In genomic region chr3:89963221-89963763, GRCm38 (mm10) we compare ENCODE assay signal across 8 mouse cellular contexts. TPM values are rescaled to one million over a fixed set of nuclear protein-coding genes. Genes with fewer than 3 reads are reported as not detected.
DNase-seq lines count a peak whose midpoint lies in the region; ATAC-seq and TF ChIP-seq lines count a peak whose summit lies in the region.

TSS of gene Atp8b2 (minus strand) at chr3:89963508.

- H3K36me3 ChIP-seq in MEL (ENCODE audit: control insufficient read depth in 1 of 2, insufficient read depth in 2 of 2, low read length in 2 of 2): peaks cover 0 to 5% of the 10 kb centered on the region in 2 experiments; a peak in 2 of 4 replicates
- H3K36me3 ChIP-seq in forebrain, embryonic 15.5 days: peaks cover 4% of the 10 kb centered on the region

- 0% methylated on average over 33 of the region's 35 CpGs for WGBS in forebrain, embryonic 15.5 days

- peak within 1 kb of the TSS; percentile 45 for H3K27ac ChIP-seq in MEL (ENCODE audit: control insufficient read depth, low read depth, low read length)
- peak within 1 kb of the TSS; percentile 95 for H3K27ac ChIP-seq in forebrain, embryonic 15.5 days (replicated peaks)

- peak; percentile 43 to 74; a peak in 3 of 4 replicates for TF ChIP-seq POLR2A in MEL (IDR thresholded peaks at IDR 0.05; ENCODE audit: control insufficient read depth in 1 of 2, insufficient read depth in 1 of 2, low read depth in 1 of 2, low read length in 2 of 2, poor library complexity in 1 of 2)
- peak; percentile 53; the same call in 1 of the 2 replicates for TF ChIP-seq POLR2A in brain, embryonic 14.5 days (IDR thresholded peaks at IDR 0.05; ENCODE audit: borderline replicate concordance, extremely low read depth, insufficient read depth, insufficient read length, poor library complexity, severe bottlenecking)

- peak; percentile 89 for DNase-seq in MEL (ENCODE audit: low read depth, low spot score)
- peak; percentile 92 for DNase-seq in brain, embryonic 14.5 days (ENCODE audit: low read depth)
- peak; percentile 75 for DNase-seq in heart, postnatal 4 days
- peak; percentile 52 for DNase-seq in layer of hippocampus, postnatal 25 days (ENCODE audit: extremely low spot score in 1 of 2, low spot score in 1 of 2)
- peak; percentile 64 for DNase-seq in lung, postnatal 36 days
- DNase-seq in right cerebral cortex, postnatal 10 days (ENCODE audit: low spot score in 2 of 2): peak; percentile 82 to 87

- H3K27me3 ChIP-seq in MEL (ENCODE audit: control insufficient read depth in 1 of 2, insufficient read depth in 2 of 2, low read length in 2 of 2): no peaks in the 10 kb centered on the region
- no peaks in the 10 kb centered on the region for H3K27me3 ChIP-seq in forebrain, embryonic 15.5 days

- peak within 1 kb of the TSS; percentile 83 for H3K9ac ChIP-seq in MEL (ENCODE audit: control insufficient read depth, low read depth, low read length, poor library complexity, severe bottlenecking)
- peak within 1 kb of the TSS; percentile 80 for H3K9ac ChIP-seq in forebrain, embryonic 15.5 days (replicated peaks)

- no peak for TF ChIP-seq EP300 in MEL (IDR thresholded peaks at IDR 0.05; ENCODE audit: low read depth in 1 of 2, low read length in 2 of 2)

- H3K9me3 ChIP-seq in MEL (replicated peaks; ENCODE audit: insufficient read depth, low read length): no peaks in the 10 kb centered on the region
- no peaks in the 10 kb centered on the region for H3K9me3 ChIP-seq in forebrain, embryonic 15.5 days

- peak within 1 kb of the TSS; percentile 73 to 80 for H3K4me3 ChIP-seq in MEL (ENCODE audit: control insufficient read depth in 1 of 2, insufficient read depth in 1 of 2, low read depth in 2 of 2, low read length in 2 of 2)
- peak within 1 kb of the TSS; percentile 65 for H3K4me3 ChIP-seq in forebrain, embryonic 15.5 days

- peaks cover 14% of the 10 kb centered on the region for H3K79me2 ChIP-seq in MEL (ENCODE audit: control insufficient read depth, insufficient read depth, low read length, poor library complexity)

- peak within 1 kb of the TSS; percentile 83 for H3K4me2 ChIP-seq in forebrain, embryonic 15.5 days (replicated peaks)

- TF ChIP-seq CTCF in MEL (IDR thresholded peaks at IDR 0.05 in 2 of 3, conservative IDR thresholded peaks at IDR 0.05 in 1 of 3; ENCODE audit: control insufficient read depth in 1 of 3, insufficient read depth in 1 of 3, low read depth in 2 of 3, low read length in 3 of 3, poor library complexity in 1 of 3, severe bottlenecking in 1 of 3): no peak
- no peak for TF ChIP-seq CTCF in brain, embryonic 14.5 days (IDR thresholded peaks at IDR 0.05; ENCODE audit: borderline replicate concordance, extremely low read depth, insufficient read depth, insufficient read length)

- TF ChIP-seq RAD21 in MEL (IDR thresholded peaks at IDR 0.05; ENCODE audit: low read depth, low read length): no peak

- peaks cover 0 to 21% of the 10 kb centered on the region in 2 experiments; a peak in 3 of 4 replicates for H3K4me1 ChIP-seq in MEL (ENCODE audit: control insufficient read depth in 1 of 2, insufficient read depth in 2 of 2, low read length in 2 of 2)
- H3K4me1 ChIP-seq in forebrain, embryonic 15.5 days: peaks cover 51% of the 10 kb centered on the region

- peak; percentile 60 for ATAC-seq in forebrain, embryonic 15.5 days (replicated peaks)
- no peak for ATAC-seq in erythroid progenitor cell, adult 5-6 weeks (replicated peaks; ENCODE audit: low FRiP score, poor library complexity, severe bottlenecking)

TF ChIP-seq in MEL, 35 proteins besides CTCF, POLR2A, EP300 and RAD21:
- TF ChIP-seq ETS1 (IDR thresholded peaks at IDR 0.05; ENCODE audit: low read depth, low read length) (no peak), SMC3 (IDR thresholded peaks at IDR 0.05; ENCODE audit: low read depth, low read length) (no peak), MEF2A (IDR thresholded peaks at IDR 0.05; ENCODE audit: extremely low read depth, insufficient replicate concordance, low read depth, low read length, poor library complexity, severe bottlenecking) (no peak), MYC (IDR thresholded peaks at IDR 0.05; ENCODE audit: low read depth, low read length) (0 out of 2 replicates have a peak, but pooled peaks have one; percentile 13), MAX (IDR thresholded peaks at IDR 0.05; ENCODE audit: low read length) (no peak), SIN3A (IDR thresholded peaks at IDR 0.05; ENCODE audit: low read length) (peak; percentile 30), ELF1 (IDR thresholded peaks at IDR 0.05; ENCODE audit: low read depth, low read length) (peak; percentile 58; the same call in 1 of the 2 replicates), TAL1 (IDR thresholded peaks at IDR 0.05; ENCODE audit: low read length) (no peak), TBP (IDR thresholded peaks at IDR 0.05; ENCODE audit: low read depth, low read length) (no peak; the same call in 1 of the 2 replicates), CHD1 (IDR thresholded peaks at IDR 0.05; ENCODE audit: low read depth, low read length) (peak; percentile 19; the same call in 1 of the 2 replicates), POLR2AphosphoS5 (IDR thresholded peaks at IDR 0.05; ENCODE audit: borderline replicate concordance, low read depth, low read length) (no peak), HCFC1 (IDR thresholded peaks at IDR 0.05; ENCODE audit: low read depth, low read length) (peak; percentile 55), NRF1 (IDR thresholded peaks at IDR 0.05; ENCODE audit: insufficient read depth, low read depth, low read length, poor library complexity, severe bottlenecking) (0 out of 2 replicates have a peak, but pooled peaks have one; percentile 4), MYB (IDR thresholded peaks at IDR 0.05; ENCODE audit: low read depth, low read length) (no peak), ZMIZ1 (IDR thresholded peaks at IDR 0.05; ENCODE audit: low read depth, low read length) (0 out of 2 replicates have a peak, but pooled peaks have one; percentile 26), GATA1 (IDR thresholded peaks at IDR 0.05; ENCODE audit: low read depth, low read length) (no peak), USF2 (IDR thresholded peaks at IDR 0.05; ENCODE audit: borderline replicate concordance in 1 of 2, insufficient read depth in 1 of 2, low read depth in 1 of 2, low read length in 2 of 2) (no peak), E2F4 (IDR thresholded peaks at IDR 0.05; ENCODE audit: borderline replicate concordance, low read depth, low read length) (no peak; the same call in 1 of the 2 replicates), KAT2A (conservative IDR thresholded peaks at IDR 0.05; ENCODE audit: low read depth, low read length) (no peak), POLR2AphosphoS2 (IDR thresholded peaks at IDR 0.05; ENCODE audit: low read length) (peak; percentile 20; the same call in 1 of the 2 replicates), CHD2 (IDR thresholded peaks at IDR 0.05; ENCODE audit: low read length) (no peak), MXI1 (IDR thresholded peaks at IDR 0.05; ENCODE audit: low read depth, low read length) (peak; percentile 36; the same call in 1 of the 2 replicates), MAFK (IDR thresholded peaks at IDR 0.05; ENCODE audit: borderline replicate concordance, low read depth, low read length) (no peak), ZNF384 (IDR thresholded peaks at IDR 0.05; ENCODE audit: low read depth, low read length) (no peak), USF1 (IDR thresholded peaks at IDR 0.05; ENCODE audit: low read depth, low read length) (no peak), ZKSCAN1 (IDR thresholded peaks at IDR 0.05; ENCODE audit: low read depth, low read length) (no peak), UBTF (IDR thresholded peaks at IDR 0.05; ENCODE audit: borderline replicate concordance, insufficient read depth, low read depth, low read length) (0 out of 2 replicates have a peak, but pooled peaks have one; percentile 83), NELFE (IDR thresholded peaks at IDR 0.05; ENCODE audit: low read depth, low read length) (peak; percentile 60), GABPA (IDR thresholded peaks at IDR 0.05; ENCODE audit: low read depth, low read length) (no peak), MAZ (IDR thresholded peaks at IDR 0.05; ENCODE audit: low read depth, low read length) (peak; percentile 94; the same call in 1 of the 2 replicates), JUND (IDR thresholded peaks at IDR 0.05; ENCODE audit: low read depth, low read length) (no peak), ZC3H11A (IDR thresholded peaks at IDR 0.05; ENCODE audit: low read depth, low read length) (no peak), RCOR1 (IDR thresholded peaks at IDR 0.05; ENCODE audit: low read depth, low read length) (no peak), BHLHE40 (IDR thresholded peaks at IDR 0.05; ENCODE audit: borderline replicate concordance, low read depth, low read length) (no peak), TCF12 (IDR thresholded peaks at IDR 0.05; ENCODE audit: low read depth, low read length) (no peak; the same call in none of the 2 replicates)

RNA-seq across cellular contexts. Expression of gene Atp8b2, which starts in this region (rescaled TPM):
- 26.2 and 27.1 TPM in 2 replicates for total RNA-seq in MEL (2012; rRNA removed)
- 10 to 100 TPM in 1 of 2 experiments, not detected in 1; 44.7 TPM for polyA plus RNA-seq in MEL (2012; ENCODE audit: insufficient read depth in 1 of 2, insufficient read length in 2 of 2, low read depth in 1 of 2, low replicate concordance in 2 of 2, missing spikeins in 1 of 2)
- polyA plus RNA-seq in brain, embryonic 14.5 days (2012; rRNA removed): 71.0 and 80.8 TPM in 2 replicates
- polyA plus RNA-seq in forebrain, embryonic 15.5 days (2015; fragmentation: Nextera tagmentation; extraction: Ambion mirVana): 10.6 and 14.4 TPM in 2 replicates
- total RNA-seq in heart, postnatal 4 days (2021): 10 to 100 TPM; 51.4 to 59.6 TPM
- 10 to 100 TPM; 68.9 to 96.3 TPM for total RNA-seq in layer of hippocampus, postnatal 25 days (2021)
- total RNA-seq in erythroid progenitor cell, adult 5-6 weeks (2015; ENCODE audit: low replicate concordance): 1.8 TPM in 1 of 2 replicates, not detected in the other
- 1.2 and 2.1 TPM in 2 replicates for total RNA-seq in erythroid progenitor cell, adult 5-6 weeks (2017; ENCODE audit: low replicate concordance)
